Mouse (Mus musculus) regulatory T cell (primary cell): ENCODE results near the gene Lysmd4.

Experiments used
- in situ Hi-C: fragments of 300-600 bp; cut with MboI, MseI; formaldehyde crosslinking; loops from one replicate; pipeline ENCODE4 v1.15.1; 2025; ENCODE audit warnings: high pct_unique_total_duplicates

The Lysmd4 gene

GRCm38 (mm10) chr7:67222220-67222862 lies at the start of gene Lysmd4:
TSS of gene Lysmd4 (plus strand) at chr7:67222544.
- in situ Hi-C loops: no loop called here

GRCm38 (mm10) chr7:67173522-67174195 lies 48.7 kb upstream of the Lysmd4 start:
- in situ Hi-C loops: no loop called here

DNA sequence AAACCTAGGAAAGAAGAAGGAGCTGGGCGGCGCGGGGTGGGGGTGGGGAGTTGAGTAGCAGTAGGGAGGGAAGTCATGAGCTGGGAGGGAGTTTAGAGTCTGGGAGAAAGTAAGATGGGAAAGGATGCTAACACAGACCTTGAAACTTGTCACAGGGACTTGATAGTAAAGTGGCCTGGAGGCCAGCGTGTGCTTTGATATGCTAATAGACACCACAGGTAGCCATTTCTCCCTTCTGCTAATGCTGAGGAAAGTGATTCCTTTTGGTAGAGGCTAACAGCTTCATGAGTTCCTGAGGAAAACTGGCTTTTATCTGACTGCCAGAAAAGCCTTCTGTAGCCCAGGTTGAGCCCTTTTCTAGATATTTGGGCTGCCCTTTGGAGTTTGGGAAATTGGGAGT lies 38.6 kb upstream of the Lysmd4 start:
- in situ Hi-C loops: no loop called here

- in situ Hi-C loops: loop anchor here (5.0 kb wide), 1 partner anchor 377 kb away; no protein-coding TSS in a partner anchor
These were observed 22.9 kb upstream of the Lysmd4 start for GRCm38 (mm10) chr7:67199412-67199811.

DNA sequence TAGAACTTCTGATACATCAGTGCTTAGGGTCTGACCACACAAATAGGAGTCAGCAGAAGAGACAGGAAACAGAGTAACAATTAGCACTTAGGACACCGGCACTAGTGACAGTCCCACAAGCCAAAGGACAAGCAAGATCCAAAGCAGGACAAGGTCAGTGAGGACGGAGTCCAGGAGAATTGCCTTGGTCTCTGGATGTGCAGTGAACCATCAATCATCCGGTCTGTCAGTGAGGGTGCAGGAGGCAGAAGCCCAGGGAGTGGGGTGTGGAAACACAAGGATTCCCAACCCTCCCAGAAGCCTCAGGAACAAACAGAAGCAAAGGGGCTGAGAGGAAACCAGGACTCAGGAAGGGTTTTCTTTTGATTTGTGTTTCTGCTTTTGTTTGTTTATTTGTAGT lies 18.7 kb upstream of the Lysmd4 start:
- in situ Hi-C loops: no loop called here

DNA sequence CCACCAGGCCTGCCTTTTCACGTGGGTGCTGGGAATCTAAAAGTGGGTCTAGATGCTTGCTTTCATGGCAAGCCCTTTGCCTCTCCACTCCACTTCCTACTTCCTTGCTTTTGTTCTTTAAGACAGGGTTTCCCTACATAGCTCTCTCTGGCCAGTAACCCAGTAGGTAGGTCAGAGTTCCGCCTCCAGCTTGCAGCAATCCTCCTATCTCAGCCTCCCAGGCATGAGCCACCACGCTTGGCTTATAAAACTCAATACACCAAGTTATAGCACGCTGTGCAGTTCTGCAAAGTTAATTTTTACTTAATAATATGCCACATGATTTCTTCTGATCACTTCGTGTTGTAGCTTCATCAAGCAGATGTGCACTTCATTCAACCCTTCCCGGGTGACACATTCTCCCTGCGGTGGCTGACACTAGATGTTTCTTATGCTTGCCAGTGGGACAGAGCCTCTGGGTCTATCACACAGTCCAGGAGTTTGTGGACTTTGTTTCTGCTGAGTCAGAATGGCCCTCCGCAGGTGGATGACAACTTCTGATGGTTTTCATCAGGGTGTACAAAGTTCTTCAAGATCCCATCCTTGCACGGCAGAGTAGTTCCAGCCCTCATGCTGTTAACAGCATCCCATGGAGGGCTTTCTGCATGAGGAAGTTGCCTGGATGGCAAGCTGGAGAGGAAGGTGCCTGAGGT lies 16.5 kb upstream of the Lysmd4 start:
- in situ Hi-C loops: no loop called here

- in situ Hi-C loops: no loop called here
These were observed 15.8 kb upstream of the Lysmd4 start for GRCm38 (mm10) chr7:67206496-67206895.

- in situ Hi-C loops: no loop called here
These were observed 14.6 kb upstream of the Lysmd4 start for GRCm38 (mm10) chr7:67207701-67208100.

DNA sequence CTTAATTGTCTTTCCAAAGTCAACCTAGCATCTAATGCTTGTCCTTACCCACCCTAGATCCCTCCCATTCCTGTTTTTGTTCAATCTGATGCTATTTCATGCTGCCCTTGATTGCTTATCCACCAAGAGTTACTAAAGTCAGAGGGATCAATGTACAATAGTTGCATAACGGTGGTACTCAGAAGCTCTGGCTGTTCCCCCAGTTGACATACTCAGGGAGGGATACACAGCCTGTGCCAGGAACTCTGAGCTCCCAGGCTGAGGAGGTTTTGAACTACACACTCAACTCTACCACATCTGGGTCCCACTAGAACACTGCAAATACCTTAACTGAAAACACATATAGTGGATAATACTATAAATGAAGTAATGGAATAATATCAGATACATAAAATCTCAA lies 14.0 kb upstream of the Lysmd4 start:
- in situ Hi-C loops: no loop called here

- in situ Hi-C loops: no loop called here
These were observed 12.1 kb upstream of the Lysmd4 start for GRCm38 (mm10) chr7:67210004-67210833.

- in situ Hi-C loops: no loop called here
These were observed 11.0 kb upstream of the Lysmd4 start for GRCm38 (mm10) chr7:67211341-67211740.

- in situ Hi-C loops: no loop called here
These were observed 10.4 kb upstream of the Lysmd4 start for GRCm38 (mm10) chr7:67211971-67212370.

DNA sequence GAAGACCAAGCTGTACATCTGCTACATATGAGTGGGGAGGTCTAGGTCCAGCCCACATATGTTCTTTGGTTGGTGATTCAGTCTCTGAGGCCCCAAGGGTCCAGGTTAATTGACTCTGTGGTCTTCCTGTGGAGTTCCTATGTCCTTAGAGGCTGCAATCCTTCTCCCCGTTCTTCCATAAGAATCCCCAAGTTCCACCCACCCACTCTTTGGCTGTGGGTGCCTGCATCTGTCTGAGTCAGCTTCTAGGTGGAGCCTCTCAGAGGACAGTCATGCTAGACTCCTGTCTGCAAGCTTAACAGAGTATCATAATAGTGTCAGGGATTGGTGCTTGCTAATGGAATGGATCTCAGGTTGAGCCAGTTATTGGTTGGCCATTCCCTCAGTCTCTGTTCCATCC lies 8.8 kb upstream of the Lysmd4 start:
- in situ Hi-C loops: no loop called here

GRCm38 (mm10) chr7:67216351-67216750 lies 6.0 kb upstream of the Lysmd4 start:
- in situ Hi-C loops: no loop called here

- in situ Hi-C loops: no loop called here
These were observed 5.3 kb upstream of the Lysmd4 start for GRCm38 (mm10) chr7:67217025-67217424.

DNA sequence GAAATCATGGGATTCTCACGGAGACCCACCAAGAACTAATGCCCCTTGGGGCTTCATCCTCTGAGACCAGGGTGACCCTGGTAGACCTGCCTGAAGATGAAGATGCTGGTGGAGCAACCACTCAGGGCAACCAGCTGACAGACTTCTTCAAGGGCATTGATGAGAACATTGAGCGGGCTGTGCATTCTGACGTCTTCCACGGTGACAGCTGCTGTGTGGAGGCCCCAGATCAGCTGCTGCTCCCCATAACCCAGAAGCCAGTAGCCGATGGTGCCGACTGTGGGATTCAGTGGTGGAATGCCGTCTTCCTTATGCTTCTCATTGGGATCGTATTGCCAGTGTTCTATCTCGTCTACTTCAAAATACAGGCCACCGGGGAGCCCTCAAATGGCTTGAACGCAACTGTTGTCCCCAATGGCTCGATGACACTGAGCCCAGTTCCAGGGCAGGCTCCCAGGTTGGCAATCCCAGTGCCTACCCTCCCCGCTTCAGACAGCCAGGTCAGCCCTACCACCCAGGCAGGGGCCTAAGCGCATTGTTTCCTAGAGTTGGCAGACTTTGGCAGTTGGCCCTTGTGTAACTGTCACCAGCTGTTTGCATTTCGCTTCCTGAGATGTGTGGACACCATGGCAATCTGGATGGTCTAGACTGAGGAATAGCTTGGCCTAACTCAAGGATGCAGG lies 3.7 kb downstream of the Lysmd4 start:
- in situ Hi-C loops: loop anchor here (5.0 to 25.0 kb wide), 2 partner anchors 111 to 406 kb away; no protein-coding TSS in a partner anchor

- in situ Hi-C loops: loop anchor here (5.0 to 25.0 kb wide), 2 partner anchors 110 to 405 kb away; no protein-coding TSS in a partner anchor
These were observed 5.2 kb downstream of the Lysmd4 start for GRCm38 (mm10) chr7:67227538-67227937.

- in situ Hi-C loops: loop anchor here (5.0 to 25.0 kb wide), 2 partner anchors 109 to 404 kb away; no protein-coding TSS in a partner anchor
These were observed 6.0 kb downstream of the Lysmd4 start for GRCm38 (mm10) chr7:67228390-67228789.

DNA sequence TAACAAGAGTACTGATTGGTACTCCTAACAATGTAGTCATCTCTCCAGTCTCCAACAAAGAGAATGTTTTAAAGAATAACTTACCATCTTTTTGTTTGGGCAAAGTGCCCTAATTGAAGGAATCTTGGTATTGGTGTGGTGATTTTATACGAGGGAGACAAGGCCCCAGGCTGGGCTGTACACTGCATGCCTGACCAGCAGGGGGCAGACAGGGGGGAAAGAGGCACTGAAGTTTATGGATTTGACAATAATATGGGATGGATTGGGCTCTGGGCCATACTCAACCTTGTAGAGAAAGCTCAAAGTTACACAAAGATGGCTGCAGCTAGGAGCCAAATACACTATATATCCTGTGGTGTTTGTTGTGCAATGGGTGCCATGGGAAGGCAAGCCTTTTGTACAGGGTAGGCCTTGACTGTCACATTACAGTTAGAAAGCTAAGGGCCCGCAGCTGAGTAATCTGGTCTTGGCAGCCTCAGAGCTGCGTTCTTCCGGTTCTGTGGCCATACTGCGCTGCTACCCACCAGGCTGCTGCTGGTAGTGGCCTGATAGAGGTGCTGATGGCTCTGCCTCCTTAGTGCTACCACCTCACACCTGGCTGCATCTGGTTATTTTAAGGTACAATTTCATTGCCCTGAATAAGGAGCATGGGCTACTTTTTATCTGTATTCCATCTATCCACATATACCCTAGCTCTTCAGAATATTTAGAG lies 6.7 kb downstream of the Lysmd4 start:
- in situ Hi-C loops: loop anchor here (5.0 to 25.0 kb wide), 2 partner anchors 108 to 403 kb away; no protein-coding TSS in a partner anchor

DNA sequence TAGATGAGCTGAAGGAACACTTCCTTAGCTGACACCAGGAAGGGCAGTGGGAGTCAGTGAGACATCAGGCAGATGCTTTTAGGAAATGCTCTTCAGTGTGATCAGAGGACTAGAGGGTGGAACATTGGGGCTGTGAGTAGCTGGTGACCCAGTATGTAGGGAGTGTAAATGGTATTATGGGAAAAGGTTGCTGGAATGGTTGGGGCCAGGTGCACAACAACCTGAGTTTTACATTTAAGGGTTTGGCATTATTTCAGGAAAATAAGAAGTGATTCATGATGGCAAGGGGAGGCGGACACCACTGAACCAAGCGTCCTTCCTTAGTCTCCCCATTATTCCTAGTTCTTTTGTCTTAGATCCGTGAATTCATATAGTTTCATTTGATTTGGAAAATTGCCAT lies 7.4 kb downstream of the Lysmd4 start:
- in situ Hi-C loops: loop anchor here (5.0 to 25.0 kb wide), 2 partner anchors 108 to 403 kb away; no protein-coding TSS in a partner anchor
